Mouse (Mus musculus): ENCODE measurements around the gene Mpdu1. TPM values are rescaled to one million over a fixed set of nuclear protein-coding genes. Genes with fewer than 3 reads are reported as not detected.
"Not testable (repeated sequence)": the region's sequence is repeated elsewhere in the genome, so short reads cannot be mapped to it uniquely, and the experiment has no call there.

Gene Mpdu1
- total and polyA plus RNA-seq, 3 experiments: 60.9 to 259 (median 101) TPM

GRCm38 (mm10) chr11:69703814-69704612 lies 41.6 kb upstream of the Mpdu1 start:
- H3K27ac ChIP-seq (ENCODE audit: control insufficient read depth, low read depth, low read length): no peak overlapping the region
- no peaks in the 10 kb centered on the region for H3K9me3 ChIP-seq (replicated peaks; ENCODE audit: insufficient read depth, low read length)
- H3K27me3 ChIP-seq (ENCODE audit: control insufficient read depth in 1 of 2, insufficient read depth in 2 of 2, low read length in 2 of 2): peaks cover 0 to 2% of the 10 kb centered on the region in 2 experiments; a peak in 1 of 4 replicates
- peaks cover 0 to 5% of the 10 kb centered on the region in 2 experiments; a peak in 1 of 4 replicates for H3K36me3 ChIP-seq (ENCODE audit: control insufficient read depth in 1 of 2, insufficient read depth in 2 of 2, low read length in 2 of 2)
- no peak overlapping the region for H3K9ac ChIP-seq (ENCODE audit: control insufficient read depth, low read depth, low read length, poor library complexity, severe bottlenecking)
- DNase-seq (ENCODE audit: low read depth, low spot score): no peak
- H3K4me1 ChIP-seq (ENCODE audit: control insufficient read depth in 1 of 2, insufficient read depth in 2 of 2, low read length in 2 of 2): peaks cover 0 to 7% of the 10 kb centered on the region in 2 experiments; a peak in 3 of 4 replicates
- no peak overlapping the region for H3K4me3 ChIP-seq (ENCODE audit: control insufficient read depth in 1 of 2, insufficient read depth in 1 of 2, low read depth in 2 of 2, low read length in 2 of 2)
- TF ChIP-seq USF1 (IDR thresholded peaks at IDR 0.05; ENCODE audit: low read depth, low read length): no peak
- no peak for TF ChIP-seq SMC3 (IDR thresholded peaks at IDR 0.05; ENCODE audit: low read depth, low read length)
- TF ChIP-seq POLR2AphosphoS2 (IDR thresholded peaks at IDR 0.05; ENCODE audit: low read length): no peak
- TF ChIP-seq TAL1 (IDR thresholded peaks at IDR 0.05; ENCODE audit: low read length): no peak
- no peak for TF ChIP-seq CHD1 (IDR thresholded peaks at IDR 0.05; ENCODE audit: low read depth, low read length)
- TF ChIP-seq MXI1 (IDR thresholded peaks at IDR 0.05; ENCODE audit: low read depth, low read length): no peak
- no peaks in the 10 kb centered on the region for H3K79me2 ChIP-seq (ENCODE audit: control insufficient read depth, insufficient read depth, low read length, poor library complexity)

- not testable (repeated sequence) for H3K36me3 ChIP-seq (ENCODE audit: control insufficient read depth in 1 of 2, insufficient read depth in 2 of 2, low read length in 2 of 2); DNase-seq (ENCODE audit: low read depth, low spot score); H3K79me2 ChIP-seq (ENCODE audit: control insufficient read depth, insufficient read depth, low read length, poor library complexity); H3K4me1 ChIP-seq (ENCODE audit: control insufficient read depth in 1 of 2, insufficient read depth in 2 of 2, low read length in 2 of 2); H3K27me3 ChIP-seq (ENCODE audit: control insufficient read depth in 1 of 2, insufficient read depth in 2 of 2, low read length in 2 of 2); H3K4me3 ChIP-seq (ENCODE audit: control insufficient read depth in 1 of 2, insufficient read depth in 1 of 2, low read depth in 2 of 2, low read length in 2 of 2); H3K9ac ChIP-seq (ENCODE audit: control insufficient read depth, low read depth, low read length, poor library complexity, severe bottlenecking); H3K27ac ChIP-seq (ENCODE audit: control insufficient read depth, low read depth, low read length); H3K9me3 ChIP-seq (replicated peaks; ENCODE audit: insufficient read depth, low read length)
Measured at GRCm38 (mm10) chr11:69703381-69703780, 40.9 kb upstream of the Mpdu1 start.

- H3K9me3 ChIP-seq (replicated peaks; ENCODE audit: insufficient read depth, low read length); H3K36me3 ChIP-seq (ENCODE audit: control insufficient read depth in 1 of 2, insufficient read depth in 2 of 2, low read length in 2 of 2); H3K79me2 ChIP-seq (ENCODE audit: control insufficient read depth, insufficient read depth, low read length, poor library complexity); DNase-seq (ENCODE audit: low read depth, low spot score); H3K4me1 ChIP-seq (ENCODE audit: control insufficient read depth in 1 of 2, insufficient read depth in 2 of 2, low read length in 2 of 2); H3K4me3 ChIP-seq (ENCODE audit: control insufficient read depth in 1 of 2, insufficient read depth in 1 of 2, low read depth in 2 of 2, low read length in 2 of 2); H3K27ac ChIP-seq (ENCODE audit: control insufficient read depth, low read depth, low read length); H3K27me3 ChIP-seq (ENCODE audit: control insufficient read depth in 1 of 2, insufficient read depth in 2 of 2, low read length in 2 of 2); H3K9ac ChIP-seq (ENCODE audit: control insufficient read depth, low read depth, low read length, poor library complexity, severe bottlenecking): not testable (repeated sequence)
Measured at GRCm38 (mm10) chr11:69702886-69703285, 40.4 kb upstream of the Mpdu1 start.

- TF ChIP-seq TAL1 (IDR thresholded peaks at IDR 0.05; ENCODE audit: low read length) (no peak), RCOR1 (IDR thresholded peaks at IDR 0.05; ENCODE audit: low read depth, low read length) (no peak), JUND (IDR thresholded peaks at IDR 0.05; ENCODE audit: low read depth, low read length) (no peak), USF1 (IDR thresholded peaks at IDR 0.05; ENCODE audit: low read depth, low read length) (no peak), GATA1 (IDR thresholded peaks at IDR 0.05; ENCODE audit: low read depth, low read length) (peak; percentile 52; the same call in 1 of the 2 replicates), EP300 (IDR thresholded peaks at IDR 0.05; ENCODE audit: low read depth in 1 of 2, low read length in 2 of 2) (peak in 1 of 2 experiments; percentile 48; a peak in 1 of 4 replicates), HCFC1 (IDR thresholded peaks at IDR 0.05; ENCODE audit: low read depth, low read length) (no peak), ELF1 (IDR thresholded peaks at IDR 0.05; ENCODE audit: low read depth, low read length) (no peak), CHD2 (IDR thresholded peaks at IDR 0.05; ENCODE audit: low read length) (no peak), TCF12 (IDR thresholded peaks at IDR 0.05; ENCODE audit: low read depth, low read length) (0 out of 2 replicates have a peak, but pooled peaks have one; percentile 5)
- Histone ChIP-seq H3K9me3 (replicated peaks; ENCODE audit: insufficient read depth, low read length) (no peaks in the 10 kb centered on the region), H3K36me3 (ENCODE audit: control insufficient read depth in 1 of 2, insufficient read depth in 2 of 2, low read length in 2 of 2) (peaks cover 0 to 5% of the 10 kb centered on the region in 2 experiments; a peak in 1 of 4 replicates)
Measured at GRCm38 (mm10) chr11:69699595-69699994, 37.2 kb upstream of the Mpdu1 start.

More at GRCm38 (mm10) chr11:69699595-69699994, 37.2 kb upstream of the Mpdu1 start:
- no peaks in the 10 kb centered on the region for H3K27me3 ChIP-seq (ENCODE audit: control insufficient read depth in 1 of 2, insufficient read depth in 2 of 2, low read length in 2 of 2)
- H3K9ac ChIP-seq (ENCODE audit: control insufficient read depth, low read depth, low read length, poor library complexity, severe bottlenecking): no peak overlapping the region
- H3K27ac ChIP-seq (ENCODE audit: control insufficient read depth, low read depth, low read length): no peak overlapping the region
- DNase-seq (ENCODE audit: low read depth, low spot score): no peak
- no peak overlapping the region for H3K4me3 ChIP-seq (ENCODE audit: control insufficient read depth in 1 of 2, insufficient read depth in 1 of 2, low read depth in 2 of 2, low read length in 2 of 2)
- H3K4me1 ChIP-seq (ENCODE audit: control insufficient read depth in 1 of 2, insufficient read depth in 2 of 2, low read length in 2 of 2): peaks cover 0 to 7% of the 10 kb centered on the region in 2 experiments; a peak in 3 of 4 replicates
- no peaks in the 10 kb centered on the region for H3K79me2 ChIP-seq (ENCODE audit: control insufficient read depth, insufficient read depth, low read length, poor library complexity)

All from MEL (cell line).